Mouse (Mus musculus) myocyte (in vitro differentiated cells): ENCODE measurements around the gene 1700020N01Rik. TPM values are rescaled to one million over a fixed set of nuclear protein-coding genes. Genes with fewer than 3 reads are reported as not detected.

ENCODE experiments used
- H3K27me3 ChIP-seq: one replicate; pipeline ENCODE4 v1.6.1; 2011; ENCODE audit not compliant: control insufficient read depth, insufficient read depth, insufficient read length
- H3K36me3 ChIP-seq: one replicate; pipeline ENCODE4 v1.6.1; 2011; ENCODE audit not compliant: control insufficient read depth, insufficient read depth
- H3K4me2 ChIP-seq: one replicate; pipeline ENCODE4 v1.6.1; 2011; ENCODE audit warnings: low read depth, control low read depth
- H3K4me3 ChIP-seq: one replicate; pipeline ENCODE4 v1.5.1; 2011; ENCODE audit warnings: mild to moderate bottlenecking, control low read depth, moderate library complexity
- H3K79me2 ChIP-seq: one replicate; pipeline ENCODE4 v1.6.1; 2011; ENCODE audit not compliant: control insufficient read depth, insufficient read depth
- H3ac ChIP-seq: one replicate; pipeline ENCODE4 v1.6.1; 2011; ENCODE audit not compliant: control insufficient read depth, insufficient read length
- CEBPB ChIP-seq: IDR thresholded peaks from 2 replicates; pipeline ENCODE4 v1.6.1; 2011; ENCODE audit warnings: mild to moderate bottlenecking, moderate library complexity; ENCODE audit not compliant: poor library complexity, insufficient read depth, severe bottlenecking
- E2F4 ChIP-seq: IDR thresholded peaks from one replicate; pipeline ENCODE4 v1.6.1; 2011; ENCODE audit warnings: mild to moderate bottlenecking, control low read depth, moderate library complexity; ENCODE audit not compliant: insufficient read depth
- MAX ChIP-seq: IDR thresholded peaks from one replicate; pipeline ENCODE4 v1.6.1; 2011; ENCODE audit warnings: low read depth, mild to moderate bottlenecking, control low read depth
- MYOD1 ChIP-seq, 3 experiments: IDR thresholded peaks; one replicate each; pipeline ENCODE4 v1.6.1; 2011; ENCODE audit warnings: control low read depth in 2 of 3, low read depth in 2 of 3, mild to moderate bottlenecking in 2 of 3, moderate library complexity in 1 of 3; ENCODE audit not compliant: insufficient read length in 2 of 3, control insufficient read depth in 1 of 3
- MYOG ChIP-seq, 3 experiments: IDR thresholded peaks; one replicate each; pipeline ENCODE4 v1.6.1; 2011; ENCODE audit warnings: control low read depth in 2 of 3, low read depth in 2 of 3, mild to moderate bottlenecking in 2 of 3; ENCODE audit not compliant: insufficient read length in 2 of 3, control insufficient read depth in 1 of 3, insufficient read depth in 1 of 3
- POLR2A ChIP-seq: IDR thresholded peaks from one replicate; pipeline ENCODE4 v1.6.1; 2011; ENCODE audit warnings: low read depth, mild to moderate bottlenecking, control low read depth, moderate library complexity; ENCODE audit not compliant: insufficient read length
- POLR2AphosphoS2 ChIP-seq: IDR thresholded peaks from one replicate; pipeline ENCODE4 v1.6.1; 2011; ENCODE audit warnings: low read depth, control low read depth; ENCODE audit not compliant: insufficient read length
- REST ChIP-seq: IDR thresholded peaks from one replicate; pipeline ENCODE4 v1.6.1; 2011; ENCODE audit warnings: mild to moderate bottlenecking, control low read depth, moderate library complexity; ENCODE audit not compliant: insufficient read depth, insufficient read length
- SRF ChIP-seq: IDR thresholded peaks from one replicate; pipeline ENCODE4 v1.6.1; 2011; ENCODE audit warnings: low read depth; ENCODE audit not compliant: control insufficient read depth, insufficient read length
- TCF12 ChIP-seq: IDR thresholded peaks from one replicate; pipeline ENCODE4 v1.6.1; 2011; ENCODE audit warnings: mild to moderate bottlenecking, control low read depth; ENCODE audit not compliant: poor library complexity, insufficient read depth, severe bottlenecking
- TCF3 ChIP-seq: IDR thresholded peaks from one replicate; pipeline ENCODE4 v1.6.1; 2011; ENCODE audit warnings: low read depth, control low read depth; ENCODE audit not compliant: insufficient read length
- USF1 ChIP-seq: IDR thresholded peaks from one replicate; pipeline ENCODE4 v1.6.1; 2011; ENCODE audit warnings: low read depth, mild to moderate bottlenecking, control low read depth, moderate library complexity
- polyA plus RNA-seq: library from polyadenylated mRNA; unstranded; fragments of >200 nt; fragmentation: generic; extraction: Trizol; gene quantifications from one replicate; pipeline ENCODE4 v1.2.1, GENCODE M21; 2012; ENCODE audit warnings: missing spikeins

The 1700020N01Rik gene
- not detected for polyA plus RNA-seq

DNA sequence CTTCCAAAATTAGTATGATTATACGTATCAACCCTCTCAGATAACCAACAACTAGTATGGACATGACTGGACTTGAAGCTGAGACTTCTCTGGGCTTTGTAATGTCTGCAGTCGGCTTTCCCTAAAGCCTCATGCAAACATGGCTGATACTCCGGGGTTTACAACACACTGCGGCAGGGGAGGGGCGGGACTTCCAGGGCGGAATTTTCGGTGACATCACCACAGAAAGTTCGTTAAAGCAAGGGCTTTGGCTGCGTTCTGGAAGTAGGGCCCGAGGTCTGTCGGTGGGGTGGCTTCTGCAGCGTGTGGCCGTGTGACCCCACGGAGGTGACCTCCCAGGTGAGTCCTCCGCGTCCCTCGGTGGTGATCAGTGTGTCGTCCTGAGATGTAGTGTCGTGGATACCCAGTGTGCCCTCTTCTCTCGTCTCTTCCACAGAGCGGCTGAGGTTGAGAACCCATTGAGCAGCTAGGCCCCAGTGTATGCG is at the start of gene 1700020N01Rik:
Gene 1700020N01Rik, plus strand, starts transcription at position 250 of the 485 bp plus-strand sequence.
- Histone ChIP-seq H3K4me3 (no peak within 1 kb of the TSS), H3K4me2 (no peak within 1 kb of the TSS), H3K36me3 (no peaks in the 10 kb centered on the region), H3K27me3 (no peaks in the 10 kb centered on the region), H3K79me2 (no peaks in the 10 kb centered on the region), H3ac (no peak within 1 kb of the TSS)
- TF ChIP-seq MYOG (IDR thresholded peaks at IDR 0.05; ENCODE audit: control insufficient read depth in 1 of 3, insufficient read depth in 1 of 3, insufficient read length in 2 of 3, low read depth in 2 of 3) (no peak), E2F4 (no peak), SRF (no peak), CEBPB (no peak), TCF3 (no peak), USF1 (no peak), MAX (no peak), POLR2A (no peak), REST (no peak), POLR2AphosphoS2 (no peak), TCF12 (no peak), MYOD1 (IDR thresholded peaks at IDR 0.05; ENCODE audit: control insufficient read depth in 1 of 3, insufficient read length in 2 of 3, low read depth in 2 of 3) (no peak)

DNA sequence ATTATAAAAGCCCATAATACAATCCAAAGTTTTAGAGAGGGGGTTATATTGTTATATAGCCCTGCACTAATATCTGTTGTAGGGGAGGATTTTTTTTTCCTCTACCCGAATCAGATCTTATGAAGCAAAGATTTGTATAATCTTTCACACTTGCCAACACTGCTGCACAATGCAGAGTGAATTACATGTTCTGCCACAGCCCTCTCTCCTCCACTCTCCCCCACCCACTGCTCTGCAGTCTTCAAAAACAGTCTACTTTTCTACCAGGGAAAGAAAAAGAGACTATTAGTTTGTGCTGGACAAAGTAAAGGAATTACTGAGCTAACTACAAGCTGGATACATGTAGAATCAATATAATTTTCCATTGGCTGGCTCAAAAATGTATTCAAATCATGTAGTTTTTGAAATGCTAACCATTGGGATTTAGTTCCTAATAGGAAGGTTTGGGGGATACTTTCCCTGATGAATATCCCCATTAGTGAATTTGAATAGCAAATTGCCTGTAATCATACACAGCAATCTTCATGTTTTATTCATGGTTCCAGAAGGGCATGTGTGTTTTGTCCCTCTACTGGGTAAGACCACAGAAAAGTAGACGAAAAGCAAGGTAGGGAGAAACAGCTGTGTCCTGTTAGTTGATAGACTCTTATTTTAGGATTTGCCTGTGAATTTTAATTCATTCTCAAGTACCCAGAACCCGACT is 49.2 kb upstream of the 1700020N01Rik start:
- Histone ChIP-seq H3K4me3 (no peak overlapping the region), H3K27me3 (no peaks in the 10 kb centered on the region), H3K4me2 (no peak overlapping the region), H3ac (no peak overlapping the region), H3K36me3 (no peaks in the 10 kb centered on the region), H3K79me2 (no peaks in the 10 kb centered on the region)
- no peak for TF ChIP-seq E2F4
- TF ChIP-seq MAX = no peak
- no peak for TF ChIP-seq TCF12
- TF ChIP-seq MYOD1 (IDR thresholded peaks at IDR 0.05; ENCODE audit: control insufficient read depth in 1 of 3, insufficient read length in 2 of 3, low read depth in 2 of 3) = no peak
- TF ChIP-seq MYOG (IDR thresholded peaks at IDR 0.05; ENCODE audit: control insufficient read depth in 1 of 3, insufficient read depth in 1 of 3, insufficient read length in 2 of 3, low read depth in 2 of 3) = no peak

DNA sequence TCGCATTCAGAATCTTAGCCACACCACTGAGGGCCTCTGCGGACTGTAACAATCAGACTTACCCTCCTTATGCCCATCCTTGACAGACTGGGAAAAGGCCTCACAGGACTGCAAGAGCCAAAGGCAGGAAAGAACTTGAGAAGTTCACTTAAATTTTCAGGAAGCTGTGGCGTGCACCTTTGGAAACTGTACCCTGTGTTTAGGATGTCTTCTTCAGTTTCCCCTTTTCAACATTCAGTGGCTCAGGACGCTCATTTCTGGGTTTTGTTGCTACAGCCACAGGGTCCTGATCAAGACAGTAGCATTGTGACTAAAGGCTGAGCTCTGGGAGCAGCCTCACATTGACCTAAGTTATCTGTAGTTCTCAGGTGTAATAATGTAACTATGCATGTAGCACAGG is 48.2 kb upstream of the 1700020N01Rik start:
- no peak overlapping the region for H3K4me3 ChIP-seq
- H3K36me3 ChIP-seq = no peaks in the 10 kb centered on the region
- H3K27me3 ChIP-seq = no peaks in the 10 kb centered on the region
- no peak for TF ChIP-seq E2F4
- TF ChIP-seq MYOD1 (IDR thresholded peaks at IDR 0.05; ENCODE audit: control insufficient read depth in 1 of 3, insufficient read length in 2 of 3, low read depth in 2 of 3) = no peak
- TF ChIP-seq REST = no peak
- TF ChIP-seq USF1 = no peak
- no peak for TF ChIP-seq POLR2AphosphoS2
- no peak for TF ChIP-seq SRF
- no peak for TF ChIP-seq TCF12
- TF ChIP-seq MYOG (IDR thresholded peaks at IDR 0.05; ENCODE audit: control insufficient read depth in 1 of 3, insufficient read depth in 1 of 3, insufficient read length in 2 of 3, low read depth in 2 of 3) = no peak
- H3K79me2 ChIP-seq = no peaks in the 10 kb centered on the region
- no peak overlapping the region for H3K4me2 ChIP-seq
- no peak overlapping the region for H3ac ChIP-seq

DNA sequence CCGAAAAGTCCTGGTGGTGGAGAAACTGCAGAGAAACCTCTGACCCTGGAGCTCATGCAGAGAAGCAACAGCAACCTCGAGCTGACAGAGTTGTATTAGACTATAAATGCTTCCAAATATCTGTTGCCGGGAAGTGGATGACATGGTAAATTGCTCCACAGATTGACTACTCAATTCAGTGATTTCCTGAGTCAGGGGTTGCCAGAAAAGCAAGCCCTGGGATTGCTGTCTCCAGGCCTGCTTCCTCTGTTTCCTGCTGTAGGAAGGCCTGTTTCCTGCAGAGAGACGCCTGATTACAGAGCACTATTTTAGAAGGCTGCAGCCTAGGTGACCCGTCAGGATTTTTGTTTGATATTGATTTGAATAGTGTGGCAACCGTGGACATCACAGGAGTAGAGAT is 47.5 kb upstream of the 1700020N01Rik start:
- H3K27me3 ChIP-seq = no peaks in the 10 kb centered on the region
- no peak overlapping the region for H3K4me2 ChIP-seq
- H3K79me2 ChIP-seq = no peaks in the 10 kb centered on the region
- H3ac ChIP-seq = no peak overlapping the region
- TF ChIP-seq USF1 = no peak
- TF ChIP-seq POLR2A = no peak
- TF ChIP-seq E2F4 = no peak
- no peak for TF ChIP-seq REST
- no peak for TF ChIP-seq POLR2AphosphoS2
- no peak for TF ChIP-seq TCF12
- no peak for TF ChIP-seq MYOG (IDR thresholded peaks at IDR 0.05; ENCODE audit: control insufficient read depth in 1 of 3, insufficient read depth in 1 of 3, insufficient read length in 2 of 3, low read depth in 2 of 3)
- TF ChIP-seq TCF3 = no peak
- TF ChIP-seq MAX = no peak
- TF ChIP-seq CEBPB = no peak
- TF ChIP-seq SRF = no peak
- TF ChIP-seq MYOD1 (IDR thresholded peaks at IDR 0.05; ENCODE audit: control insufficient read depth in 1 of 3, insufficient read length in 2 of 3, low read depth in 2 of 3) = no peak
- no peaks in the 10 kb centered on the region for H3K36me3 ChIP-seq
- no peak overlapping the region for H3K4me3 ChIP-seq
